Mouse (Mus musculus) kidney, postnatal 36 days (tissue): ENCODE measurements around the gene Ttbk1.
"Not testable (repeated sequence)": the region's sequence is repeated elsewhere in the genome, so short reads cannot be mapped to it uniquely, and the experiment has no call there.

Experiments used
- DNase-seq, 2 experiments: peaks; one replicate each; pipeline ENCODE4 v3.0.0; 2021 to 2022; ENCODE audit warnings: mixed read lengths in 2 of 2

The Ttbk1 gene

GRCm38 (mm10) chr17:46487431-46487830 lies at the start of gene Ttbk1:
Ttbk1 (minus strand) TSS chr17:46487675.
- peak in 1 of 2 experiments; percentile 53 for DNase-seq

- peak; percentile 67 to 91 for DNase-seq
Measured at GRCm38 (mm10) chr17:46525579-46526307, 38.3 kb upstream of the Ttbk1 start.

DNA sequence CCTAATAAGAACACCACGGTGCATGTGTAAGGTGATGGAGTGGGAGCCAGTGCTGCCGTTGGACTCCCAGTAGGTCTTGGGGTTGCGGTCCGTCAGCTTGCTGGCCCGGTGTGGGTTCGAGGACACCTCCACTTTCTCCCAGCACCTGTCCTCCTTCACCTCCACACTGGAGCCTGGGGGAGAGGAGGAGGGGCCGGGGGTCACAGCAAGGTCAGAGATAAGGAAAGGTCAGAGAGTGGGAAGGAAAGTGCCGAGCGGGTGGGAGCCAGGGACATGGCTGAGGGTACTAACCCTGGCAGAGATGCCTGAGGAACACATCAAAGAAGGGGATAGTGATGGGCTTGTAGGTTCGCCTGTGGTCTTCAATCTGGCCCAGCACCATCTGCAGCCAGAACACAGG lies 37.6 kb upstream of the Ttbk1 start:
- DNase-seq, result no peak

DNA sequence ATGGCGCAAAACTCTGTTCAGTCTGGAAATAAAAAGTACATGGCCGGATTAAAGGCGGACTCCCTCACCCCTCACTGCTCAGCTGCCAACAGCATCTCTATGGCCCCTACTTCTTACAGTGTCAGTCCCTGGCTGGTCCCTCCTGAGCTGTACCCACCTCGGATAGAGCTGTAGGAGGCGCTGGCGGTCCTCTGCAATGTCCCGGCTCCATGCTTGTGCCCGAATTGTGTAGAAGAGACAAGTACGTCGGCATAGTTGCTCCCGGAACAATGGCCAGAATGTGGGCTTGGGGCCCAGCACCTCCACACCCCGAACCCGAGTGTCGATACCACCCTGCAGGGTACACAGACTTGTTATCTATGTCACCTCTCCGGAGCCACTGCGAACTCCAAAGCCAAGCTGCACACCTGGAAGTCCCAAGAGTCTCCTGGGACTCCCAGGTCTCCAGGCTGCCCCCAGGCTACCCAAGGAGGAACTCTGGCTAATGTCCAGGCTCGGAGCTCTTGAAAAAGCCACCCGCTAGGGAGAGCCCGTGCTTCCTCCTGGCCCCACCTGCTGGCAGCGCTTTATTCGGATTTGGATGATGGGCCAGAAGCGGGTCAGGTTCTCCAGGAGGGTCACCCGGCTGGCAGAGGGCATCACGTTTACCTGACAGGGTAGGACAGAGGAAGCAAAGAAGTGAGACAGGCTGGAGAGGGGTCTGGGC lies 34.6 kb upstream of the Ttbk1 start:
- peak in 1 of 2 experiments; percentile 44 for DNase-seq

DNA sequence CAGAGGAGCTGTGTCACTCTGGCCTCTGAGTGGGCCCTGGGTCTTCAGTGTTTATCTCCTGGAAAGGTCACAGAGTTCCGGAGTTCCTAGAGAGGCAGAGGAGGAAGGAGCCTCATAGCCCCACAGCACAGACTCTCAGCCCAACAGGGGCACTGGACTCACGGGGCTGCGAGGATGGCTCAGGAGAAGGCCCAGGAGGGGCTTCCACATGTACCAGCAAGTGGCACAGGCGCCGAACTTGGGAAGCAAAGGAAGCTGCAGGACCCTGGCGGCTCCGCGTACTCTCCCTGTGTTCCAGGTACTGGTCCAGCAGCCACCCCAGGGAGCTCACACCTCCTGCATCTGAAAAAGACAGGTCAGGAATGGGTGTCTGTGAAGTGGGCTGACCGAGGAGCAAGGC lies 33.7 kb upstream of the Ttbk1 start:
- no peak for DNase-seq

DNA sequence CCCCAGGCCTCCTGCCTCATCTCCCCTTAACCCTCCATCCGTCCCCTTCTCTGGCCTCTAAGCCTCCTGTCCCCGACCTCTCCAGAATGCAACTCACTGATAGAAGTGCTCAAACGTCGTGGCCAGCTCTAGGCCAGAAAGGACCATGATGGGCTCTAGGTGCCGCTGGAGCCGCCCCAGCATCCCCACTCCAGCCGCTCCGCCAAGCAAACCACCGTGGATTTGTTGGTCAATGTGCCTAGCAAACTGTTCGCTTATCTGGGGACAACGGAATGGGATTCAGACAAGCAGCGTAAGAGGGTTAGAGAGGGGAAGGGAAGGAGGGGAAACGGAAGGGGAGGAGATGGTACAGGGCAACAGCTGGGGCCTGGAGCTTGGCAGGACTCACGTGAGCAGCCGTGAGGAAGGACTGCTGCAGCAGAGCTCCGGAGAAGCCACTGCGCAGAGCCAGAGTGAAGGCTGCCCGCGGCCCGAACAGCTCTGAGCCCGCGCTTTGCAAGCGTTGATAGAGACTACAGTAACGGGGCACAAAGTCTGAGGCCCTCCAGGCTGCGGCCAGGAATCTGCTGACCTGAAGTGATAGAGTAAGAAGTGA lies 33.0 kb upstream of the Ttbk1 start:
- DNase-seq, result no peak

DNA sequence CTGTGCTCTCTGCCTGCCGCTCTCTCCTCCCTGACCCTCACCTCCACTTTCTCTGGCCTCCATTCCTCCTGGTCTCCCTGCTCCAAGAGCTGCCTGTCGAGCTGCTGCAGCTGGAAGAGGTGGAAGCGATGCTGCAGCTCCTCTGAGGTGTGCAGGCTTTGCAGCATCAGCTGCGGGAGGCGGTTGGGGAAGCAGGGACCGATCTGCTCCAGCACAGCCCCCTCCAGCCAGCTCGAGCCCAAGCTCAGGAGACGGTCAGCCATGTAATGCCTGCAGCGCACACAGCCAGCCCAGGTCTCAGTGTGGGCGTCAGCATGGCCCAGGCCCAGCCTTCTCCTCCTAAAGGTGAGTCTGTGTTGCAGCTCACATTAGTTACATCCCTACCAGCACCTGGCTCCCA lies 32.5 kb upstream of the Ttbk1 start:
- no peak for DNase-seq

GRCm38 (mm10) chr17:46513329-46513728 lies 25.9 kb upstream of the Ttbk1 start:
- peak in 1 of 2 experiments; percentile 47 for DNase-seq

- peak; percentile 38 to 51 for DNase-seq
Measured at GRCm38 (mm10) chr17:46511059-46511710, 23.7 kb upstream of the Ttbk1 start.

DNA sequence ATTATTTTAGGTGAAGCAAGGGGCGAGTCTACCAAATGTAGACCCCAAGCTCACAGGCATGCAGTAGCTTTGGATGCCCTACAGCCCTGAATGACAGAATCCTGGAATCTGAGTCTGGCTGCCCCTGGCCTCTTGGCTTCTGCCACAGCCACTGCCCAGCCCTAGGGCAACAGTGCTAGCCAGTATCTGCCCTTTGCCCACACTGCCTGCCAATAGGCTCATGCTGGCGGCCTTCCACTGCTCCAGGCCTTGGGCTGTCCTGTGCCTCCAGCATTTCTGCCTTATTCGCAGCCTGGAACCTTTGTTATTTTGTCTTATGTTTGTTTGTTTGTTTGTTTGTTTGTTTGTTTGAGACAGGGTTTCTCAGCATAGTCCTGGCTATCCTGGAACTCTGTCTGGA lies 18.1 kb upstream of the Ttbk1 start:
- peak; percentile 88 to 89 for DNase-seq

DNA sequence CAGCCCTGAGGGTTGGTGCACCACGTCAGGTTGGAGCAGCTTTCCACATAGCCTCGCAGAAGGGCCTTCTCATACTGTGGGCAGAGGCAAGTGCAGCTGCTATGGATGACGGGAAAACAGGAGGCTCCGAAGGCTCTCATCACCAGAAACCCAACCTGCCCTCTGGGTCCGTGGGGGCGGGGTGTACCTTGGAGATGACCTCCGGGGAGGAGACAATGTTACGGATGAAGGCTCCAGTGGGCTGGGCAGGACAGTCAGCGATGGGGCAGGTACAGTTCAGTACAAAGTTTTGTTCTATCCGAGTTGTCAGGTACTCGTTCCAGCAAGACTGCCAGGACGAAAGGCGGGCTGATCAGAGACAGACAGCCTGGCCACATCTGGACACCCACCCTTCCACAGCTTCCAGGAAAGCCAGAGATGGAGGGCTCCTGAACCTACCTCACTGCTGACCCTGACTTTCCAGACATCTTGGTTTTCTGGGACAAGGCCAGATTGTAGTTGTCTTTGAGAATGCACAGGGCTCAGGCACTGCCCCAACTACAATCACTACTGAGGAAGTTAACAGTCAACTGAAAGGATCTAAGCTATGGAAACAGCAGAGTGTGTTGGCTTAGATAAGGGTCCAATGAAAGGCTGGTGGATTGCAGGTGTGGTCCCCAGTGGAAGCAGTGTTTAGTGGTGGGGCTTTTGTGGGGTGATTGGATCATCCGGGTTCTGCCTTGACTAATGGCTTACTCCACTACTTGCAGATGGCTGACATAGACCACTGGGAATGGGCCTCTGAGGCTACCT lies 16.6 kb upstream of the Ttbk1 start:
- DNase-seq, result peak; percentile 94

DNA sequence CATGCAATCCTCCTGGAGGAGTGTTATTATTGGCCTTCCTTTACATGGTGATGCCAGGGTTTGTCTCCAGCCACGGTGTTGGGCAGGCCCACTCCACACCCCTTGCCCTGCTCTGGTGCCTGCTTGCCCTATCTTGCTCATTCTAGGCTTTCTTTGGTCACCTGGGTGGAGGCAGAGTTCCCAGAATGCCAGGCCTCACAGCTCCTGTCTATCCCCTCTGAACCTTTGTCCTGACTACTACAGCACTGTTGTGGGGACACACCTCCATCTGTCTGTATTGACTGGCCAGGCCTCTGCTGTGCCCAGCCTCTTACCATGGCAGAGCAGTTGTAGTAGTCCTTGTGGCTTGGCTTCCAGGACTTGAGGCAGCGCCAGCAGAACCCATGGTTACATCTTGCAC lies 15.3 kb upstream of the Ttbk1 start:
- DNase-seq, result peak; percentile 31 to 44

DNA sequence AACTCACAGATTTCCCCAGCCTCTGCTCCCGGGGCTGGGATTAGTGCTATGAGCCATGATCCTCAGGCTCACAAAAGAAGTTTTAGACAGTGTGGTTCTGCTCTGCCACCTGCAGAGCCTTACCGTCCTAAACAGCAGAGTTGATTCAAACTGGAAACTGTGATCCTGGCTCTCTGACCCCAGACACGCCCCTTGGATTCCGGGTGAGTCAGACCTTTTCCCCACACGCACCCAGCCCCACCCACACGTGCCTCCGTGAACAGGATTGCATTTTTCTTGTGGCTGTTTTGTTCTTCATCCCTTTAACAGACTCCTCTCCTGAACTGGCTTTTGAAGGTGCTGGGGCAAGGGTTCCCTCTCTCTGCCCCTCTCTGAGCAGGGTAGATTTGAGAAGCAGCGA lies 10.5 kb upstream of the Ttbk1 start:
- peak; percentile 49 to 63 for DNase-seq

DNA sequence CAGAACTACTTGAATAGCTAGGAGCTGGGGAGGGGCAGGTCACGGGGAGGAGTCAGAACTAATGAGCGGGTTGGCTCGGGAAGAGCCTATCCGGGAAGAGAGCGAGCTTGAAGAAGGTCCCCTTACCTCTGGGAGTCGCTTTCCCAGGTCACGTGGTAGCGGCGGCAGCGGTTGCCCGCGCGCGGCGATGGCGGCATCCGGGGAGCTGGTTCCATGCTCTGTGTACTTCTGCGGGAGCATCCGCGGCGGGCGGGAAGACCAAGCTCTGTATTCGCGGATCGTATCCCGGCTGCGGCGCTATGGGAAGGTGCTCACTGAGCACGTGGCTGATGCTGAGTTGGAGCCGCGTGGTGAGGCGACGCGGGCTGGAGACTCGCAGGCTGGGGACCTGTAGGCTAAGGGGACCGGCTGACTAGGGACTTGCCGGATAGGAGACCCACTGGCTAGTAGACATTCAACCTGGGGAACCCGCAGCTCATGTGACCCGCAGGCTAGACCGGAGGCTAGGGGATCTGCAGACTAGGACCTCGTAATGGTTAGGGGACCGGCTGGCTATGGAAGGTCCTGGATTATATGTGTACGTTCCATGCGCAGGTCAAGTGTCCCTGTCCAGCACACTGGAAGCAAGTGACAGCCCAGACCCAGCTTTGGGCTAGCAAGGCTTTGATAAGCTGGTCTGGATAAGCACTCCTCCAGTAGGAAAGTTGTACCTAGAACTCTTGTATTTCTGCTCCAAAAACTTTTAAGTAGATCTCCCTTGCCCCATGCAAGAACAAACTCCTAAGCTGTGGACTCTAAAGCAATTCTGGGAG lies 9.4 kb upstream of the Ttbk1 start, which contains the start of gene Dnph1:
Gene Dnph1, plus strand, starts transcription at position 89 of the 812 bp plus-strand sequence.
- DNase-seq, result peak; percentile 90

- not testable (repeated sequence) for DNase-seq
Measured at GRCm38 (mm10) chr17:46496081-46496480, 8.6 kb upstream of the Ttbk1 start.

DNA sequence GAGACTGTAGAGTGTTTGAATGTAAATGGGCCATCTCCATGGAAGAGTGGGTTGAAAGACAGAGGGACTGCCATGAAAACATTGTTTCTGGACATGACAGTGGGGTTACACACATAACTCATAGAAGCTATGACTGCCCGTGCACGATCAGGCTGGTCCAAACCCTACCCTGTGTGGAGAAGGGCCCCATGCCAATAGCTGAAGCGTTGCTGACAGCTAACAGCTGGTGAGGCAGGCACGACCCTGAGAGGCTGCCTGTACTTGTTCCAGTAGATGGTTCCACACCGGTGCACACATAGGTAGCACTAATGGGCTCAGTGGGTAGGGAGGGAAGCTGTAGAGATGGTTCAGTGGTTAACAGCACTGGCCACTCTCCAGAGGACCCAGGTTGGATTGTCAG lies 8.0 kb upstream of the Ttbk1 start:
- DNase-seq, result no peak

DNA sequence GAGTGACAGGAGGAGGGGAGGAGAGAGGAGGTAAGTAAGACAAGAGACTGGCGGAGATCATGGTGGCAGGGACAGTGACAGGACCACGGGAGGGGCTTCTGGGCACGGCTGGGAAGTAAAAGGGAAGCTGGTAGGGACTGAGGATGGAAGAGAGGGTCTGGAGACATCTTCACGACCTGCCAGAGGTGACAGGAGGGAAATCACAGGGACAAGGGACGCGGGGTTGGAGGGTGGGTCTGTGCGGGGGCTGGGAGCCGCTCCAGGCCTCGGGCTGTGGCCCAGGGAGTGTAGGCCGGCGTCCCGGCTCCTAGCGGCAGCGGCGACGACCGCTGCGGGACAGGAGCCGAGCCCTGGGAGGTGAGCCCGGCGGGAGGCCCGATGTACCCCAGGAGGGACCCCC lies 480 bp downstream of the Ttbk1 start:
- no peak for DNase-seq

GRCm38 (mm10) chr17:46484461-46484875 lies 3.0 kb downstream of the Ttbk1 start:
- peak in 1 of 2 experiments; percentile 41 for DNase-seq

DNA sequence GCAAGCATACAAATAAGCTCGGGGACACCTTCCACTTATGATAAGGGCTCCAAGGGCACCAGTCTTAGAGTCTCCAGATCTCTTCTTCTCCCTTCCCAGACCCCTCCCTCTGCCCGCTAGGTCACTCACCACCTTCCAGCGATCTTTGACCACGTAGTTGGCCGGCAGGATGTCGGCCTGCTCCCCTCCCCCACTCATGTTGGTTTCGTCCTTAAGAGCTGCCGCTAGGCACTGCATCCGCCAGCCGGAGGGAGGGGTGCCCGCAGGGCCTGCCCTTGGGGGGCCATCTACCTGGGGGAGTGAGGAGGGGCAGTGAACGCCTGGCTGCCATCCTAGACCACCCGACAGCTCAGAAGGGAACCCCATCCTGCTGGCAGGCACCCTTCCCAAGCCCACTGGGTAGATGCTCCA lies 3.4 kb downstream of the Ttbk1 start:
- peak; percentile 90 to 93 for DNase-seq

DNA sequence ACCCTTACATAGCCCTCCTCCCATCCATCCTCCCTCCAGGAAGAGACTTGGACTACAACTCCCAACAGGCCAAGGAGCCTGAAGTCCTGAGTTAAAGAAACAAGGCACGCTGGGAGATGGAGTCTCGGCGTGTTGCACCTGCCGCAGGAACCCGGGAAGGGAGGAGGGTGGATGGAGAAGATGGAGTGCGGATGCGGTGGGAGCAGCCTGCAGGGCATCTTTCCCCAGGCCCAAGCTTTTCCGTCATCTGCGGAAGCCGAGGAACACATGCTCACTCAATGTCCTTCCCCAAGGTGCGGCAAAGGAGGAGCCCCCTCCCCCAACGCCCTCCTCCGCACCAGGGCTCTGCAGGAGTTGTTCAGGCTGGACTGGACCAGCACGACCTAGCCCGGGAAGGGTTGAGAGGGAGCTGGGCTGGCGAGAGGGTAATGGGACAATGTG lies 3.9 kb downstream of the Ttbk1 start:
- DNase-seq, result peak; percentile 75 to 81

GRCm38 (mm10) chr17:46477286-46477685 lies 10.2 kb downstream of the Ttbk1 start:
- peak in 1 of 2 experiments; percentile 67 for DNase-seq
